Mouse (Mus musculus) left cerebral cortex, adult 11 months (tissue): ENCODE data around the gene Pla2g2d.
A peak's percentile ranks its signal among the peaks of the same experiment; 100 is the strongest.

Source experiments
- DNase-seq: peaks from one replicate; pipeline ENCODE4 v3.0.0; 2022; ENCODE audit warnings: low spot score

Pla2g2d gene

GRCm38 (mm10) chr4:138775435-138775834 lies at the start of gene Pla2g2d:
TSS of gene Pla2g2d (plus strand) at chr4:138775735.
- no peak for DNase-seq

GRCm38 (mm10) chr4:138725751-138726150 lies 49.8 kb upstream of the Pla2g2d start:
- no peak for DNase-seq

GRCm38 (mm10) chr4:138729018-138729703 lies 46.4 kb upstream of the Pla2g2d start:
- no peak for DNase-seq

GRCm38 (mm10) chr4:138734105-138734504 lies 41.4 kb upstream of the Pla2g2d start:
- no peak for DNase-seq

GRCm38 (mm10) chr4:138734863-138735262 lies 40.7 kb upstream of the Pla2g2d start:
- DNase-seq = no peak

DNA sequence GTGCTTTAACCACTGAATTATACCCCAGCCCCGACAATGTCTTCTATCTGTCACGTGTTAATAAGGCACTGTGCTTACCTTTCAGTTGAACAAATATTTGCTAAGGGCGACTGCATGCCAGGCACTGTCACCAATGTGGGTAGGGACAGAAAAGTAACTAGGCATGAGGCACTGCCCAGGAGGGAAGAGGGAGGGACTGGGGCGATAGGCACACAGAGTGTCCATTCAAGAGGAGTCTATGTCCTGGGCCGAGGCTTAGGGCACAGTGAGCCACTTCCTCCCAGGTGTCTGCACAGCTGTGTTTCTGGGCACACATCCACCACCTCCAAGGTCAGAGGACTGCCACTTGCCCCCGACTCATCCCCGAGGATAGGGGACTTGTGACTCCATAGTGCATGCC lies 38.5 kb upstream of the Pla2g2d start, which contains the start of gene Ubxn10:
Gene Ubxn10 (minus strand): TSS at position 137 of the 400 bp plus-strand sequence.
- no peak for DNase-seq

GRCm38 (mm10) chr4:138739136-138739851 lies 36.2 kb upstream of the Pla2g2d start:
- DNase-seq = no peak

DNA sequence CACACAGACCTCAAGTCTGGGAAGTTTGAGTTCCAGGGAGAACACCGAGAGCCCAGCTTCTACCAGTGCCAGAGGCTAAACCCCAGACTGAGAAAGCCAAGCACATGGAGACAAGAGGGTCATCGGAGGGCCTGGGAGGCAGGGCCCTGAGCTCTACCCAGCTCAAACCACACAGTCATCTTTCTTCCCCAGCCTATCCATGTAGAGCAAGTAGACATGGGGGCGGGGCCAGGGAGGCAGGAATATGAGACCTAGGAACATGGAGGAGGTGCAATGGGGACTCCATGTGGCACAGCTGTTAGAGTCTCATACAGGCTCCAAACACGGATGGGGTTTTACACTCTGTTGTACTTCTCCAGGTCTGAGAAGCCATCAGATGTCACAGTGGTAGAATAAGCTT lies 29.7 kb upstream of the Pla2g2d start:
- DNase-seq = no peak

DNA sequence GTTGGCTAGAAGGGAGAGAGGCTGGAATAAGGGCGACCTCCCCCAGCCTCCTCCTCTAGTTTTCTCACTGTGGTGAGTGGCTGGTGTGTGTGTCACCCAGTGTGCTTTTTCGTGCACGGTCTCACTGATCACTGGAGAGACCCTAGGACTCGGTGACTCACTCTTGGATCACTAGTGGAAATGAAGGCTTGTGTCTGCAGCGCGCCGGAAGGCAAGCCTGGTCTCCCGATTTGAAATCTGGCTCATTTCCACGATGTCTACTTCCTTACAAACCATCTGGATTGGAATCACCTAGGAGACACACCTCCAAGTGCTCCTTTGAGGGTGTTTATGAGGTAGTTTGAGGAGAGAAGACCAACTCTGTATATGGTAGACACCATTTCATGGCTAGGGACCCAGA lies 28.7 kb upstream of the Pla2g2d start:
- DNase-seq = no peak

DNA sequence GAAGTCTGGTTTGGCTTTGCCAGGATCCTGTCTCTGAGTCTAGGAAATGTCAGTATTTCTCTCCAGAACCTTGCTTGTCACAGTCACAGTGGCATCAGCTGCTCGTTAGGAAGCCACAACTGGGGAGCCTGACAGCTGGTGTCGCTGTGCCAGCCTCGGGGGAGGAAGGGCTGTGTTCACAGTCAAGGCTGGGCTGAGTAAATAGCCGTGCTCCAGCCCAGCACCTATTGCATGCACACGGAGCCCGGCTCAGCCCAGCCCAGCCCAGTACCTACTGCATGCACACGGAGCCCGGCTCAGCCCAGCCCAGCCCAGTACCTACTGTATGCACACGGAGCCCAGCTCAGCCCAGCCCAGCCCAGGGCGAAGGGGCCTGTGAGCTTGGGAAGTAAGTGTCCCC lies 27.7 kb upstream of the Pla2g2d start:
- DNase-seq = peak; percentile 42

GRCm38 (mm10) chr4:138748369-138749072 lies 27.0 kb upstream of the Pla2g2d start:
- DNase-seq = peak; percentile 46

DNA sequence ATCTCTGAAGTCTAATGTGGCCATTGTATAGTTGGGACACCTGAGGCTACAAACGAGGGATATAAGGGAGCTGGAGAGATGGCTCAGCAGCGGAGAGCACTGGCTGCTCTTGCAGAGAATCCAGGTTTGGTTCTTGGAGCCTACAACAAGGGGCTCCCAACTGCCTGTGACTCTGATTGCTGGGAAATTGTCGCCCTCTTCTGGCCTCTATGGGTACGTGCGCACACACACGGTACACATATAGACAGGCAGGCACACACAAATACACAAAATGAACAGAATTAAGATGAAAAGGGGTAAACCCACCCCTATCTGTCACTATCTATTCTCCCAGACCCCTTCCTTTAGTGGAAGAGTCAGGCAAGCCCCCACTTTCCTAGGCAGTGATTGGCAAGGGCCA lies 22.9 kb upstream of the Pla2g2d start:
- no peak for DNase-seq

DNA sequence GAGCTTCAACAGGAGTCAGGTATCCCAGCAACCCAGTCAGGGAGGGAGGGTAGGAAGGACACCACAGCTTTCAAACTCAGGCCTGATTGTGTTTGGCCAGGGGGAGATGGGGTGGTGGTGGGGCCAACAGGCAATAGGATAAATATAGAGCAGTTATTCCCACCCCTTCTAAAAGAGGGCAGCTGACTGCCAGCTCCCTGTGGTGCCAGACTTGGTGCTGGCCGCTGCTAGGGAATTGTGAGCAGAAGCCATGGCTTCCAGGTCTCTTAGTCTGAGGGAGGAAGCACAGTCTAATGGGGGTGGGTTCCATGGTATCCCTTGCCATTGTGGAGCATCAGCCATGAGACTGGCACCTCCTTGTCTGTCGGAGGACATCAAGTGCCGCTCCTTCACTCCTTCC lies 21.9 kb upstream of the Pla2g2d start:
- DNase-seq = no peak

GRCm38 (mm10) chr4:138754432-138754831 lies 21.1 kb upstream of the Pla2g2d start:
- no peak for DNase-seq

GRCm38 (mm10) chr4:138755439-138755838 lies 20.1 kb upstream of the Pla2g2d start:
- no peak for DNase-seq

GRCm38 (mm10) chr4:138755983-138756382 lies 19.6 kb upstream of the Pla2g2d start:
- no peak for DNase-seq

GRCm38 (mm10) chr4:138757416-138757815 lies 18.1 kb upstream of the Pla2g2d start, which contains the start of gene Pla2g2f:
TSS of gene Pla2g2f (minus strand) at chr4:138757626.
- no peak for DNase-seq

GRCm38 (mm10) chr4:138762266-138762665 lies 13.3 kb upstream of the Pla2g2d start:
- DNase-seq = no peak

- no peak for DNase-seq
These were observed 3.6 kb upstream of the Pla2g2d start for GRCm38 (mm10) chr4:138771970-138772369.

GRCm38 (mm10) chr4:138772386-138772785 lies 3.1 kb upstream of the Pla2g2d start:
- no peak for DNase-seq

- DNase-seq = no peak
These were observed 2.2 kb downstream of the Pla2g2d start for GRCm38 (mm10) chr4:138777417-138778407.

DNA sequence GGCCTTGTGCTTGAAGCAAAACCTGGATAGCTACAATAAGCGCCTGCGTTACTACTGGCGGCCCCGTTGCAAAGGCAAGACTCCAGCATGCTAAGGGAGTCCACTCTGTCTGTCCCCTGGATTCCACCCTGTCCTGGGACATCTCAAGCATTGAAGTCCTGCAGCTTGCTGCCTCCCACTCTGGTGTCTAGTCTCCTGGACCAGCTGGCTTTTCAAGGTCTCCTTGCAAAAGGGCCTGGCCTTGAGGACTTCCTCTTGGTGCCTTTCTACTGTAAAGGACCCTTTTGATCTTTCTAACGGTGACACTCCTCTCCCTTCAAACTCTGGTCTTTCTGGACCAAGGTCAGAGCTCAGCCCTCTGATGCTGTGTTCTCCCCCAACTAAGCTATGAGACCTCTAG lies 4.8 kb downstream of the Pla2g2d start:
- no peak for DNase-seq
